Mouse (Mus musculus) midbrain, embryonic 16.5 days (tissue): ENCODE results near the gene Krt2. TPM values are rescaled to one million over a fixed set of nuclear protein-coding genes. Genes with fewer than 3 reads are reported as not detected.

Experiments used
- ATAC-seq: fragments of 200-750 bp; cut with Nextera tagmentation; 2 replicates; pipeline ENCODE4 v1.8.0; 2017; ENCODE audit warnings: moderate TSS enrichment
- H3K27ac ChIP-seq: fragments of 300-500 bp; sonication (generic); 2 replicates; pipeline ENCODE4 v1.5.1; 2014; ENCODE audit warnings: mild to moderate bottlenecking, low read length, mixed read lengths
- H3K27me3 ChIP-seq: fragments of 300-500 bp; sonication (generic); 2 replicates; pipeline ENCODE4 v1.6.1; 2014; ENCODE audit warnings: low read depth, low read length, mixed read lengths; ENCODE audit not compliant: control insufficient read depth, insufficient read depth
- H3K36me3 ChIP-seq: fragments of 300-500 bp; sonication (generic); 2 replicates; pipeline ENCODE4 v1.6.1; 2014; ENCODE audit warnings: mild to moderate bottlenecking, low read length, moderate library complexity, mixed read lengths; ENCODE audit not compliant: control insufficient read depth, insufficient read depth
- H3K4me1 ChIP-seq: fragments of 300-500 bp; sonication (generic); 2 replicates; pipeline ENCODE4 v1.6.1; 2014; ENCODE audit warnings: mild to moderate bottlenecking, low read length, mixed read lengths; ENCODE audit not compliant: control insufficient read depth, insufficient read depth
- H3K4me2 ChIP-seq: fragments of 300-500 bp; sonication (generic); 2 replicates; pipeline ENCODE4 v1.6.1; 2014; ENCODE audit warnings: mild to moderate bottlenecking, low read length, mixed read lengths
- H3K4me3 ChIP-seq: fragments of 300-500 bp; sonication (generic); 2 replicates; pipeline ENCODE4 v1.5.1; 2014; ENCODE audit warnings: low read depth, mild to moderate bottlenecking, low read length, moderate library complexity, mixed read lengths
- H3K9ac ChIP-seq: fragments of 300-500 bp; sonication (generic); 2 replicates; pipeline ENCODE4 v1.6.1; 2014; ENCODE audit warnings: low read depth, low read length, mixed read lengths
- H3K9me3 ChIP-seq: fragments of 300-500 bp; sonication (generic); replicated peaks from 2 replicates; pipeline ENCODE4 v1.6.1; 2014; ENCODE audit warnings: mild to moderate bottlenecking, low read length, mixed read lengths; ENCODE audit not compliant: control insufficient read depth, poor library complexity, severe bottlenecking
- WGBS: fragments of 180-500 bp; shearing (Covaris S2); extraction: QIAGEN DNeasy Blood & Tissue Kit; methylation state at CpG from one replicate; pipeline ENCODE4 v1.1.7; 2014; 5-methylcytosine and 5-hydroxymethylcytosine counted together
- polyA plus RNA-seq: library from polyadenylated mRNA; unstranded; fragments of >200 nt; fragmentation: Nextera tagmentation; extraction: Ambion mirVana; gene quantifications from 2 replicates; pipeline ENCODE4 v1.2.1, GENCODE M21; 2015

Gene Krt2
- polyA plus RNA-seq, 1 experiment from 2014 or later: not detected

- H3K9me3 ChIP-seq: no peaks in the 10 kb centered on the region
These were observed 32.7 kb upstream of the Krt2 start, which contains the start of gene Krt1 for GRCm38 (mm10) chr15:101850694-101851093. TSS of gene Krt1 (minus strand) at chr15:101850794.

GRCm38 (mm10) chr15:101845971-101846403 lies 28.0 kb upstream of the Krt2 start:
- peak overlapping the region; percentile 73 for H3K9ac ChIP-seq
- no peaks in the 10 kb centered on the region for H3K9me3 ChIP-seq
- under 1% methylated on average over 35 of the region's 37 CpGs for WGBS
- no peaks in the 10 kb centered on the region for H3K27me3 ChIP-seq
- no peaks in the 10 kb centered on the region for H3K36me3 ChIP-seq
- peaks cover 4% of the 10 kb centered on the region; the same call in 1 of the 2 replicates for H3K4me1 ChIP-seq
- H3K4me2 ChIP-seq: peak overlapping the region; percentile 62
- peak; percentile 91 for ATAC-seq
- H3K27ac ChIP-seq: peak overlapping the region; percentile 84
- peak overlapping the region; percentile 49 for H3K4me3 ChIP-seq

More at GRCm38 (mm10) chr15:101850694-101851093, 32.7 kb upstream of the Krt2 start, which contains the start of gene Krt1:
- H3K36me3 ChIP-seq: no peaks in the 10 kb centered on the region
- 0 out of 2 replicates have a peak, but pooled peaks cover 3% of the 10 kb centered on the region for H3K27me3 ChIP-seq
- H3K4me2 ChIP-seq: no peak within 1 kb of the TSS
- H3K4me3 ChIP-seq: no peak within 1 kb of the TSS
- no peaks in the 10 kb centered on the region; the same call in 1 of the 2 replicates for H3K4me1 ChIP-seq
- H3K27ac ChIP-seq: no peak within 1 kb of the TSS
- H3K9ac ChIP-seq: no peak within 1 kb of the TSS
- 88% methylated on average over 6 of the region's 6 CpGs for WGBS
- no peak for ATAC-seq

- H3K9me3 ChIP-seq: no peaks in the 10 kb centered on the region
- H3K36me3 ChIP-seq: no peaks in the 10 kb centered on the region
- no peak overlapping the region for H3K9ac ChIP-seq
- no peak overlapping the region for H3K4me3 ChIP-seq
- no peak for ATAC-seq
- no peaks in the 10 kb centered on the region for H3K27me3 ChIP-seq
- peaks cover 4% of the 10 kb centered on the region; the same call in 1 of the 2 replicates for H3K4me1 ChIP-seq
- no peak overlapping the region for H3K27ac ChIP-seq
- H3K4me2 ChIP-seq: no peak overlapping the region
- WGBS: 56% methylated on average over 9 of the region's 9 CpGs
These were observed 25.2 kb upstream of the Krt2 start for GRCm38 (mm10) chr15:101843192-101843591.

- Histone ChIP-seq H3K4me3 (no peak overlapping the region), H3K9me3 (no peaks in the 10 kb centered on the region), H3K36me3 (no peaks in the 10 kb centered on the region), H3K27ac (no peak overlapping the region), H3K9ac (no peak overlapping the region), H3K4me1 (no peaks in the 10 kb centered on the region), H3K27me3 (no peaks in the 10 kb centered on the region), H3K4me2 (no peak overlapping the region)
- ATAC-seq: no peak
- 63% methylated on average over 5 of the region's 5 CpGs for WGBS
These were observed 16.9 kb upstream of the Krt2 start for GRCm38 (mm10) chr15:101834784-101835328.

- no peaks in the 10 kb centered on the region for H3K9me3 ChIP-seq
- 58% methylated on average over 6 of the region's 6 CpGs for WGBS
- no peaks in the 10 kb centered on the region for H3K27me3 ChIP-seq
- ATAC-seq: no peak
- H3K9ac ChIP-seq: no peak overlapping the region
- no peaks in the 10 kb centered on the region for H3K4me1 ChIP-seq
- no peak overlapping the region for H3K4me2 ChIP-seq
- H3K27ac ChIP-seq: no peak overlapping the region
- H3K36me3 ChIP-seq: no peaks in the 10 kb centered on the region
- no peak overlapping the region for H3K4me3 ChIP-seq
These were observed 15.2 kb upstream of the Krt2 start for GRCm38 (mm10) chr15:101833131-101833530.

GRCm38 (mm10) chr15:101829441-101829840 lies 11.5 kb upstream of the Krt2 start:
- no peaks in the 10 kb centered on the region for H3K9me3 ChIP-seq
- H3K27me3 ChIP-seq: no peaks in the 10 kb centered on the region
- H3K4me1 ChIP-seq: no peaks in the 10 kb centered on the region
- no peak overlapping the region for H3K4me3 ChIP-seq
- no peaks in the 10 kb centered on the region for H3K36me3 ChIP-seq
- no peak overlapping the region for H3K4me2 ChIP-seq
- WGBS: 70% methylated on average over 5 of the region's 5 CpGs
- no peak overlapping the region for H3K9ac ChIP-seq
- ATAC-seq: no peak
- H3K27ac ChIP-seq: no peak overlapping the region

- Histone ChIP-seq H3K4me3 (no peak overlapping the region), H3K36me3 (no peaks in the 10 kb centered on the region), H3K27me3 (no peaks in the 10 kb centered on the region), H3K4me1 (no peaks in the 10 kb centered on the region), H3K9ac (no peak overlapping the region), H3K9me3 (no peaks in the 10 kb centered on the region), H3K27ac (no peak overlapping the region), H3K4me2 (no peak overlapping the region)
- no peak for ATAC-seq
- 28% methylated on average over 3 of the region's 3 CpGs for WGBS
These were observed 3.8 kb upstream of the Krt2 start for GRCm38 (mm10) chr15:101821786-101822185.

GRCm38 (mm10) chr15:101803052-101803822 lies 14.7 kb downstream of the Krt2 start:
- Histone ChIP-seq H3K9ac (no peak overlapping the region), H3K4me3 (no peak overlapping the region), H3K4me1 (peaks cover 9% of the 10 kb centered on the region), H3K27ac (no peak overlapping the region), H3K36me3 (no peaks in the 10 kb centered on the region), H3K9me3 (no peaks in the 10 kb centered on the region), H3K4me2 (no peak overlapping the region), H3K27me3 (no peaks in the 10 kb centered on the region)
- peak; percentile 60; the same call in 1 of the 2 replicates for ATAC-seq
- 57% methylated on average over 11 of the region's 11 CpGs for WGBS

- H3K9me3 ChIP-seq: no peaks in the 10 kb centered on the region
- H3K4me2 ChIP-seq: no peak within 1 kb of the TSS
- H3K4me3 ChIP-seq: no peak within 1 kb of the TSS
- no peaks in the 10 kb centered on the region for H3K36me3 ChIP-seq
- peak within 1 kb of the TSS; percentile 34; the same call in 1 of the 2 replicates for H3K27ac ChIP-seq
- no peak for ATAC-seq
- H3K27me3 ChIP-seq: no peaks in the 10 kb centered on the region
- WGBS: 55% methylated on average over 6 of the region's 6 CpGs
- peaks cover 9% of the 10 kb centered on the region for H3K4me1 ChIP-seq
- no peak within 1 kb of the TSS for H3K9ac ChIP-seq
These were observed 15.6 kb downstream of the Krt2 start, which contains the start of gene Krt73 for GRCm38 (mm10) chr15:101802296-101802835. TSS of gene Krt73 (minus strand) at chr15:101802346.
